Mouse (Mus musculus) ES-E14 (cell line): ENCODE results near the gene Gm11084.

ENCODE experiments used
- CHD2 ChIP-seq: IDR thresholded peaks from 2 replicates; pipeline ENCODE4 v1.6.1; 2014; ENCODE audit warnings: mild to moderate bottlenecking, low read depth, low read length, inconsistent platforms
- HCFC1 ChIP-seq: IDR thresholded peaks from 2 replicates; pipeline ENCODE4 v1.6.1; 2012; ENCODE audit warnings: low read length, inconsistent platforms, borderline replicate concordance; ENCODE audit not compliant: insufficient read depth
- MAFK ChIP-seq: IDR thresholded peaks from 2 replicates; pipeline ENCODE4 v1.6.1; 2014; ENCODE audit warnings: mild to moderate bottlenecking, low read depth, low read length, inconsistent platforms; ENCODE audit not compliant: insufficient read depth
- ZC3H11A ChIP-seq: IDR thresholded peaks from 2 replicates; pipeline ENCODE4 v1.6.1; 2012; ENCODE audit warnings: low read depth, mild to moderate bottlenecking, inconsistent platforms, low read length, borderline replicate concordance
- ZNF384 ChIP-seq: IDR thresholded peaks from 2 replicates; pipeline ENCODE4 v1.6.1; 2012; ENCODE audit warnings: low read depth, low read length, inconsistent platforms

GRCm38 (mm10) chr2:72970831-72971230, 15.7 kb downstream of the Gm11084 start:
- TF ChIP-seq ZNF384 (no peak), MAFK (no peak), ZC3H11A (no peak), CHD2 (no peak), HCFC1 (no peak)
